Mouse (Mus musculus): ENCODE results near the gene Islr. TPM values are rescaled to one million over a fixed set of nuclear protein-coding genes. Genes with fewer than 3 reads are reported as not detected.

Islr gene
- total RNA-seq, 2 experiments from 2014 or later, result 11.9 to 26.1 TPM

- intact Hi-C loops (cut with DNase I), result no loop called here
- no peak overlapping the region for H3K4me3 ChIP-seq
- peak overlapping the region; percentile 20; the same call in 1 of the 2 replicates for H3K27ac ChIP-seq
- TF ChIP-seq CTCF (IDR thresholded peaks at IDR 0.05), result no peak
- DNase-seq, result no peak
These were observed 38.6 kb upstream of the Islr start for GRCm38 (mm10) chr9:58242696-58243095.

GRCm38 (mm10) chr9:58241780-58242485, 37.8 kb upstream of the Islr start:
- intact Hi-C loops (cut with DNase I), result no loop called here
- Histone ChIP-seq H3K4me3 (no peak overlapping the region), H3K27ac (peak overlapping the region; percentile 20; the same call in 1 of the 2 replicates)
- no peak for TF ChIP-seq CTCF (IDR thresholded peaks at IDR 0.05)
- peak; percentile 53 for DNase-seq

- no peak for DNase-seq
- Histone ChIP-seq H3K27ac (no peak overlapping the region), H3K4me3 (no peak overlapping the region)
- no peak for TF ChIP-seq CTCF (IDR thresholded peaks at IDR 0.05)
- intact Hi-C loops (cut with DNase I), result no loop called here
These were observed 30.5 kb upstream of the Islr start for GRCm38 (mm10) chr9:58234502-58235015.

GRCm38 (mm10) chr9:58232374-58232773, 28.3 kb upstream of the Islr start:
- Histone ChIP-seq H3K4me3 (no peak overlapping the region), H3K27ac (peak overlapping the region; percentile 41; the same call in 1 of the 2 replicates)
- intact Hi-C loops (cut with DNase I), result no loop called here
- DNase-seq, result peak; percentile 22
- no peak for TF ChIP-seq CTCF (IDR thresholded peaks at IDR 0.05)

- intact Hi-C loops (cut with DNase I), result no loop called here
- Histone ChIP-seq H3K4me3 (no peak overlapping the region), H3K27ac (peak overlapping the region; percentile 41)
- TF ChIP-seq CTCF (IDR thresholded peaks at IDR 0.05), result no peak
- DNase-seq, result peak; percentile 19
These were observed 27.6 kb upstream of the Islr start for GRCm38 (mm10) chr9:58231746-58232145.

DNA sequence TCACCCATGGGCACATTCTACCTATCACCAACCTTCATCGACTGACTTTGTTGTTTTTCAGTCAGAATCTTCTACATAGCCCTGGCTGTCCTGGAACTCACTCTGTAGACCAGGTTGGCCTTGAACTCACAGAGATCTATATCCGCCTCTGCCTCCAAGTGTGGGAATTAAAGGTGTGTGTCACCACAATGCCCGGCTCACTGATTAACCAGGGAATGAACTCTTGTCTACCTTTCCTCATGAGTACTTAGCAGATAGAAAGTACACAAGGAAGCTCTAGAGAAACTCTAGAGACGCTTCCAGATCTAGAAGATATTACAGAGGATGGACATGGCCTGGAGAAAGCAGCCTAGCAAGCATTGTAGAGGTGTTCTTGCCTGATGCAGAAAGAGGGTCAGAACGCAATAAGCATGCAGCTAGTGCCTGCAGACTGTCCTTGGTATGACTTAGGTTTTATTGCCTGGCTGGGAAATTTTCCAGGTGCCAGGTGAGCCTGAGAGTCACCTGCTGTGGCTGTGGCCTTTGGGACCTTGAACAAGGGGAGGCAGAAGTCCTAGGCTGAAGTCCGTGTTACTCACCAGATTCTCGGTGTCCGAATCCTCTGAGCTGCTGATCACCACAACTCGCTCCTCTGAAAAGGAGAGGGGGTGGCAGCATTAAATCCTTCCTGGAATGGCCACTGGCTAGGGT, 24.8 kb upstream of the Islr start:
- TF ChIP-seq CTCF (IDR thresholded peaks at IDR 0.05), result no peak
- peak; percentile 7 for DNase-seq
- Histone ChIP-seq H3K4me3 (no peak overlapping the region), H3K27ac (no peak overlapping the region)
- intact Hi-C loops (cut with DNase I), result loop anchor here (5.0 kb wide), 2 partner anchors 38 to 138 kb away; no protein-coding TSS in a partner anchor

- intact Hi-C loops (cut with DNase I), result loop anchor here (2.0 to 5.0 kb wide), 3 partner anchors 41 to 141 kb away; no protein-coding TSS in a partner anchor
- peak; percentile 94 for TF ChIP-seq CTCF (IDR thresholded peaks at IDR 0.05)
- peak; percentile 57 for DNase-seq
- H3K27ac ChIP-seq, result no peak overlapping the region
- H3K4me3 ChIP-seq, result no peak overlapping the region
These were observed 22.1 kb upstream of the Islr start for GRCm38 (mm10) chr9:58225915-58226913.

DNA sequence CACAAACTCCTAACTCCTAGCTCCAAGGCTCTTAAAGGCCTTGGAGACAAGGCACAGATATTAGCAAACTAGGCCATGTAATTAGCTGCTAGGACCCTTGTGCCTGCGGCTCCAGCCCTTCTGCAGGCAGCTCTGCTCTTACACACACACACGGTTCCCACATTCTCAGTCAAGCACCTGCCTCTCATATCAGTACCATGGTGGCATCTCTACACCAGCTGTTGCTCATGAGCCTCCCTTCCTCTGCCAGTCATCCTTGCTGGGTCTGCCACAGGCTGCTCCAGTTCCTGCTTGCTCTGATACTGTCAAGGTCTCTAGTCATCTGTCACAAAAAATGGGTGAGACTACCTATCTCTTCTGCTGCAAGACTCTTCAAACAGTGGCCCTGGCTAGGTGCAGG, 20.2 kb upstream of the Islr start:
- DNase-seq, result peak; percentile 6
- intact Hi-C loops (cut with DNase I), result no loop called here
- no peak overlapping the region for H3K4me3 ChIP-seq
- no peak for TF ChIP-seq CTCF (IDR thresholded peaks at IDR 0.05)
- H3K27ac ChIP-seq, result no peak overlapping the region

GRCm38 (mm10) chr9:58220218-58220903, 16.3 kb upstream of the Islr start:
- intact Hi-C loops (cut with DNase I), result no loop called here
- no peak overlapping the region for H3K27ac ChIP-seq
- peak; percentile 44 for DNase-seq
- peak; percentile 70 for TF ChIP-seq CTCF (IDR thresholded peaks at IDR 0.05)
- no peak overlapping the region for H3K4me3 ChIP-seq

DNA sequence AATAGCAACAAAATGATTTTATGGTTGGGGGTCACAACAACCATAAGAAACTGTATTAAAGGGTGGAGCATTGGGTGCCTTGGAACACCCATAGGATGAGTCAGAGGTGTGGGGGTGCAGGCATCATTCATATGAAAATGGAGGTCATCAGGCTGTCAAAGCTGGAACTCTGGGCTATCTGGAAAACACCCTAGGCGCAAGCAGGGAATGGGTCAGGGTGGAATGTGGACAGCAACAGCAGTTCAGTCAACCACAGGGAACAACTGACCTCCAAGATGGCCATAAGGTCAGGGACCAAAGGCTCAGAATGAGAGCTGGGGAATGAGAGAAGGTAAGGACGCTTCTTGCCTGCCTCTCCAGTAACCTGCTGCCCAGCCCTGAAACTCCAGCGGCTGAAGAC, 14.4 kb upstream of the Islr start:
- Histone ChIP-seq H3K27ac (no peak overlapping the region), H3K4me3 (no peak overlapping the region)
- TF ChIP-seq CTCF (IDR thresholded peaks at IDR 0.05), result no peak
- intact Hi-C loops (cut with DNase I), result no loop called here
- DNase-seq, result no peak

DNA sequence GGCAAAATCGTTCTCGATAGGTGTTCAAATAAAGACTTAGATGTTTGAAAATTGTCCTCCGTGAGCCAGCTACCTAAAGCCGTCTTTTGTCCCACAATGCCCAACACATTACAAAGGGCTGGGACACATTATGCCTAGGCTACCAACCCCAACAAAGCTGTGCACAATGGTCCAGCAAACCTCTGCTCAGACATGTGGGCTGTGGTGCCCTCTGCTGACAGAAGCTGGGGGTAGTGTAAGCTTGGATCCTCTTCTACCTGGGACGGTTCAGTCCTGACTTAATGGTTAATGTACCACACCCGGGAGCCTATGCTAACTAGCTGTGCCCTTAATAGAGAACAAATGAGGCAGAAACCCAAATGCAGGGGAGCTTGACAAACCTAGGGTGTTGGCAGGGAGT, 12.3 kb upstream of the Islr start:
- peak; percentile 48 for TF ChIP-seq CTCF (IDR thresholded peaks at IDR 0.05)
- DNase-seq, result peak; percentile 26
- H3K27ac ChIP-seq, result no peak overlapping the region
- intact Hi-C loops (cut with DNase I), result no loop called here
- H3K4me3 ChIP-seq, result no peak overlapping the region

Measured in gastrocnemius, adult 2 months (tissue).